ENCODE assay signal across 8 mouse cellular contexts in the genomic region with DNA sequence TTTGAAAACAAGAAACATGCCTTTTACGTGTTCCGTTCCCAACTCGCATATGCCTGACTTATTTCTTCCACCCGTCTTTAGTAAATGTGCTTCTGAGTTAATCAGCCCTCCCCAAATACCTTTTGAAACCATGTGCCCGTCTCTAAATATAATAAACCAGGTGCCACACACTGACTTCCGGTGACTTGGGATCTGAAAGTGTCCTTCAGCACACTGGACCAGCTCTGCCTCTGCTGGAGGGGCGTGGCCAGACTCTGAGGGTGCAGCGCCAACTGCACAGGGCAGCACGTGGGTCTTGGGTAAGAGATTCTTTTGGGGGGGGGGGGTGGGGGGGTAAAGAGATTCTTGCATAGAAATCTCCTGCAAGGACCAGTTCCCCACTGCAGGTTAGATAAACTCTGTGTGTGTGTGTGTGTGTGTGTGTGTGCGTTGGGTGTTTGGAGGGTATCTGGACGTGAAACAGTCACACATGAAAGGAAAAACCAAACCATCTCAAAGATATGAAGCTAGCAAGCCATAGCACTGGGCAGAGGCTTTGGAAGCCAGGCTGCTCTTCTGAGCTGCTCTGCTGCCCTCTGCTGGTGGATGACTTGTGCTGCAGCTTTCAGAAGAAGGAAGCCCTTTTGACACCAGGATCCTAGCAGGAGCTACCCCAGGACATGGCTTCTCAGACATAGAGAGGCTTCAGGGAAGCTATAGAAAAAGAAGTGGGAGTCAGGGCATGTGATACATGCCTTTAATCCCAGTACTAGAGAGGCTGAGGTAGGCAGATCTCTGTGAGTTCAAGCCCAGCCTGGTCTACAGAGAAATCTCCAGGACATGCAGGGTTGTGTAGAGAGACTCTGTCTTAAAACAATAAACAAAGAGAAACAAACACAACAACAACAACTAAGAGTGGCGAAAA. TPM values are rescaled to one million over a fixed set of nuclear protein-coding genes. Genes with fewer than 3 reads are reported as not detected.
DNase-seq lines count a peak whose midpoint lies in the region; TF ChIP-seq lines count a peak whose summit lies in the region.

No protein-coding gene starts in this region.

- H3K27me3 ChIP-seq in cerebellum, adult 2 months (ENCODE audit: control insufficient read depth, insufficient read depth, low read length): no peaks in the 10 kb centered on the region; the same call in 1 of the 2 replicates
- H3K27me3 ChIP-seq in hindbrain, embryonic 10.5 days (ENCODE audit: insufficient read depth, poor library complexity, severe bottlenecking): peaks cover 10% of the 10 kb centered on the region; the same call in 1 of the 2 replicates

- TF ChIP-seq POLR2A in cerebellum, adult 2 months (IDR thresholded peaks at IDR 0.05; ENCODE audit: borderline replicate concordance, insufficient read depth, low read length): no peak

- DNase-seq in Muller cell, postnatal 12 days (ENCODE audit: inconsistent ontology term): peak; percentile 67
- DNase-seq in cerebellum, adult 2 months: peak; percentile 74 to 80
- peak; percentile 86 for DNase-seq in forelimb bud, embryonic 11.5 days (ENCODE audit: low read depth, low spot score)
- DNase-seq in hindbrain, embryonic 10.5 days (ENCODE audit: low spot score): peak; percentile 83
- DNase-seq in layer of hippocampus, postnatal 10 days (ENCODE audit: low spot score in 2 of 2): peak; percentile 81 to 86
- peak; percentile 89 for DNase-seq in lung, postnatal 10 days
- DNase-seq in ovary, postnatal 14 days (ENCODE audit: low spot score): peak; percentile 76
- peak; percentile 44 to 83 for DNase-seq in thymus, postnatal 10 days (ENCODE audit: low spot score in 2 of 2)

- H3K27ac ChIP-seq in cerebellum, adult 2 months (ENCODE audit: insufficient read depth, low read length): no peak overlapping the region
- no peak overlapping the region for H3K27ac ChIP-seq in hindbrain, embryonic 10.5 days

- H3K9me3 ChIP-seq in hindbrain, embryonic 10.5 days: no peaks in the 10 kb centered on the region

- WGBS in cerebellum, adult 2 months: 32% methylated on average over 12 of the region's 12 CpGs
- WGBS in hindbrain, embryonic 10.5 days: 49% methylated on average over 12 of the region's 12 CpGs

- H3K4me1 ChIP-seq in cerebellum, adult 2 months (ENCODE audit: control insufficient read depth, insufficient read depth, low read length): peaks cover 3% of the 10 kb centered on the region; the same call in 1 of the 2 replicates
- peaks cover 25% of the 10 kb centered on the region for H3K4me1 ChIP-seq in hindbrain, embryonic 10.5 days (replicated peaks)

- H3K36me3 ChIP-seq in hindbrain, embryonic 10.5 days: peaks cover 7% of the 10 kb centered on the region; the same call in 1 of the 2 replicates

- H3K4me3 ChIP-seq in cerebellum, adult 2 months (replicated peaks; ENCODE audit: insufficient read depth, low read depth, low read length): no peak overlapping the region
- no peak overlapping the region for H3K4me3 ChIP-seq in hindbrain, embryonic 10.5 days

- TF ChIP-seq CTCF in cerebellum, adult 2 months (IDR thresholded peaks at IDR 0.05; ENCODE audit: borderline replicate concordance, insufficient read depth, low read depth, low read length): peak; percentile 96

RNA-seq across cellular contexts. Expression of gene Adipor2, which starts 26.5 kb away (rescaled TPM):
- polyA plus RNA-seq in cerebellum, adult 2 months (2012; rRNA removed): 52.4 and 54.0 TPM in 2 replicates
- polyA plus RNA-seq in hindbrain, embryonic 10.5 days (2016; fragmentation: Nextera tagmentation; extraction: Ambion mirVana): 28.2 and 36.7 TPM in 2 replicates
- total RNA-seq in layer of hippocampus, postnatal 10 days (2021): 10 to 100 TPM; 38.4 to 41.3 TPM

RNA-seq across cellular contexts. Expression of gene Fbxl14, which starts 35.5 kb away (rescaled TPM):
- 34.1 TPM in 2 replicates for polyA plus RNA-seq in cerebellum, adult 2 months (2012; rRNA removed)
- 3.1 and 3.4 TPM in 2 replicates for polyA plus RNA-seq in hindbrain, embryonic 10.5 days (2016; fragmentation: Nextera tagmentation; extraction: Ambion mirVana)
- total RNA-seq in layer of hippocampus, postnatal 10 days (2021): 10 to 100 TPM; 21.8 to 24.0 TPM
